Mouse (Mus musculus) ovary, postnatal 10 days (tissue): Measurements from ENCODE around the gene Khk.

ENCODE experiments used
- DNase-seq: peaks from one replicate; pipeline ENCODE4 v3.0.0; 2022; ENCODE audit warnings: low spot score

Gene Khk

DNA sequence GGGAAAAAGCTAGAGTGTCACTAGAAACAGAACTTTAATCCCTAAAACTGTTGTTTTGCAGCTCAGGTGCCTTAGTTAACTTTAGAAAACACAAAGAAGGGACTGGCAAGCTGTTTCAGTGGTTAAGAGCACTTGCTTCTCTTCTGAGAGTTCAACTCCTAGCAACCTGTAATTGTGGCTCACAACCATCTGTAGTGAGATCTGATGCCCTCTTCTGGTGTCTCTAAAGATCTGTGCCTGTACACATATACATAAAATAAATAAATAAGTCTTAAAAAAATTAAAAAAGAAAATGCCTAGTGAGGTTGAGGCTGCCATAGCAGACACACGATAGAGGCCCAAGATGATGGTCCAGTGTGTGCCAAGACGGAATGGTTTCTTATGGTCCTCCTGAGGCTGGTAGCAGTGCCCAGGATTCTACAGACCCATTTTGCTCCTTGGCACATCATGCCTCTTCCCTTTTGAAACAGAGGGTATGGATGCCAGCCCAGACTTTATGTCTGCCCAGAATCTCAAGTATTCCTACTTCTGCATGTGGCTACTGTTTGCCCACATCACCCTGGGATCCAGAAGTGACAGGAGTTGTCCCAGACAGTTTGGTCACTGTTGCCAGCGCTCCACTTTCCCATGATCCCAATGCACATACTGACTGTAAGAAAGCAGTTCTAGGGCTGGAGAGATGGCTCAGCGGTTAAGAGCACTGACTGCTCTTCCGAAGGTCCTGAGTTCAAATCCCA, 13.7 kb downstream of the Khk start:
- DNase-seq: no peak

DNA sequence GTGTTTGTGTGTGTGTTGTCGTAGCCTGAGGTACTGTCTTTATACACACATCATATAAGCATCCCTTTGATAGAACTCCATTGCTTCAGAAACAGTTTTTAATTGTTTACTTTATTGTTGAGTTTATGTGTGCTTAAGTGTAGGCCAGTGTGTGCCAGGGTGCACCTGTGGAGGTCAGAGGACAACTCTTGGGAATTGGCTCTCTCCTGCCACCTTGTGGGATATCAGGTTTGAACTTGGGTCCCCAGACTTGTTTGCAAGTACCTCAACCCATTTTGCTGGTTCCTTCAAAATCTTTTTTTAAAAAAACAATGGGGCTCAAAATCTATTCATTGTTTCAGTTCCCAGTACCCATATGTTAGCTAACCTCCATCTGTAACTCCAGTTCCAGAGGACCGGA, 21.8 kb downstream of the Khk start:
- DNase-seq: no peak

DNA sequence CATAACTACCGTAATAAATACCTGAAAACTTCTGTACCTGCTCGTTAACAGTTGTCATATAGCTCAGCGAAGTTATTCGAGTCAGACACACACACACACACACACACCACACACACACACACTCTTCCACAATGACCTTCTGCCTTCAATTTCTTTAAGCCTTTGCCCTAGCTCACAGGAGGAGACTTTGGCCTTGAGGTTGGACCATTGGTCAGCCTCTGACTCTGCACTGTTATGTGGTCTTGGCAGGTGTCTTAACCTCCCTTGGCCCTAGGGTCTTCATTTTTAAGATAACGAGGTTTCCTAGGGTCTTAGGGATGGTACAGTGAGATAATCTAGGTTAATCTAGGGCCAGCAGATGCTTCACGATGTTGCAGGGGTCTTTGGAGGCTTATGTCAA, 23.1 kb downstream of the Khk start:
- no peak for DNase-seq

DNA sequence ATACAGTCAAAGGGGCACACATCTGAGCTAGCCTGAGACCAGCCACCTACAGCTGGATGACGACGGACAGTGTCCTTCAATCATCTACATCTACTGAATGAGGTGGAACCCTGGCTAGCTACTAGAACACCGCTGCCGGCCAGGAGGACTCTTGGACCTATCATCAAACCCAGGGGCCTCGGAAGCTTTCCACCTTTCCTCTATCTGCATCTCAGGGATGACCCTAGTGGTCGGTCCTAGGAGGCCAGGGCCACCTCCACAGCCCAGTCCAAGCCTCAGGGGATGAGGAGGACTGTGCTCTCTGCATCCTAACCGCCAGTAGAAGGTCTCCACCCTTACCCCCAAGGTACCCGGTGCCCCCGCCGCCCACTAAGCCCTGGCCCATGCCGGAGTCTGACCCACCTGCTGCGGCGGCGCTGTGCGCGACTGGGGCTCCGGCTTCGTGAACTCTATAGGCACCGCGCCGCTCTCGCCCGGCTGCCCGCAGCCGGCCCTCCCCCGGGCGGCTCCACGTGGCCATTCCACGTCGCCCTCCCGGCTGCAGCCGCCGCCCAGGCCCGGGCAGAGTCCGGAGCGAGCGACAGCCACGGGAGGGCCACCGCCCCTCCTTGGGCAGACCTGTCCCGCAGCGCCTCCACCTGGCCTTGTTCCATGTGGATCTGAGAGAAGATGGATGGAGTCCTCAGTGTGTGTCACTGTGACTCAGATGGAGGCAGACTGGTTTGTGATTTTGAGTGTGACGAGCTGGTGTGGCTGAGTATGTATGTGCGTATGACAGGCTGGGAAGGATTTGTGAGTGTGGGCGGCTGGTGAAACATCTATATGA, 23.9 kb downstream of the Khk start, which contains the start of gene Cgref1:
Gene Cgref1 (minus strand): TSS at position 636 of the 826 bp plus-strand sequence.
- no peak for DNase-seq

DNA sequence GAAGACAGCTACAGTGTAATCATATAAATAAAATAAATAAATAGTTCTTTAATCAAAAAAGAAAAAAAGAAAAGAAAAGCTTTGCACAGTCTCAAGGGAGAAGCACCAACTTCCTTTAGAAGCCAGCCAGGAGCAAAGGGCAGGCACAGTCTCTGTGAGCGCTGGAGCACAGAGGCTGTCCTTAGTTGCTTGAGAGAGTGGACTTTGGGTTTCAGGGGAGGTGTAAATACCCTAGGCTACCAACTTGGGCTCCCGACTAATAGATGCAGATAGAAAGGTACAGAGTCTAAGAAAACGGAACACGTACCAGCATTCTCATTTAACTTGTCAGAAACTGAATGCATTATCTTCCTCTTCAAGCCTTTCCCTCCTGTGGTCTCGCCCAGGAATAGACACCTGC, 27.4 kb downstream of the Khk start:
- DNase-seq: no peak

DNA sequence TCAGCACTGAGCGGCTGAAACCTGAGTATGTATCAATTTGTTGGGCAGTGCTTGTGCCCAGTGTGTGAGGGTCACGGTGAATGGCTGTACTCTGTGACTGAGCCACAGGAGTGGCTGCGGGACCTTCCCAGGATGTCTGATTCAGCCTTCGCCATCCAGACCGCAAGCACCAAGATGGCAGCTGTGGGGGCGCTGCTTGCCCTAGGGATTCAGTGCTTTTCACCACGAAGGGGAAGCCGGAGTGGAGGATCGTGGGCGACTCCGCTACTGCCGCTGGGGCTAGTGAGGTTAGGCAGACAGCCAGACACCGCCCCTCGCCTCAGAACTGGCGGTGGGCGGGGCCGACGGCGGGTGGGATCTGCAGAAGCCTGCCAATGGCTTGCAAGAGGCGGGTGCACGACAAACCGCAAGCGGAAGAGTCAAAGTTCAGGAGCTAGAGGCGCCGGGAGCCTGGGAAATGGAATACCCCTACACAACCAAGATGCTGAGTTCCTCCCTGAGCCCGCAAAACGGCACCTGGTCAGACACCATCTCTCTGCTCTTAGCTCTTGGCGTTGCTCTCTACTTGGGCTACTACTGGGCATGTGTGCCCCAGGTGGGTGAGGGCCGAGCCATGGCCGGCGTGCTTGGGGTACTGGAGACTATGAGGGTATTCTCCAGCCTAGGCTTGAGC, 28.6 kb downstream of the Khk start:
- DNase-seq: peak; percentile 71

DNA sequence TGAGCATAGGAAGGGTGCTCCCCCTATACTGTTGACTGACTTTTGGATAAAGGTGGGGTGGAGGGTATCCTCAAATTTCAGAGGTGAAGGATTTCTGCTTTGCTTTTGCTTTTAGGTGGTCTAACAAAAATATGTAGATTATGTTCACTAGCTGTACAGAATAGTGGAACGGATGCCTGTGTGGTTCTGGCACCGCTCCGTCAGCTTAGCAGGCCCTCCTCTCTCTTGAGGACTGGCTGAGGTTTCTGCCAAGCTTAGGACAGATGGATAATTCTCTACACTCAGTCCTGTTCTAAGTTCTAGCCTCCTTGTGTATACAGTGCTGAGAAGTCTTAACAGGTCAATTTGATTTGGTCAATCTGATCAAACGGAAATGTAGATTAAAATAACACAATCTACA, 29.2 kb downstream of the Khk start:
- DNase-seq: no peak

DNA sequence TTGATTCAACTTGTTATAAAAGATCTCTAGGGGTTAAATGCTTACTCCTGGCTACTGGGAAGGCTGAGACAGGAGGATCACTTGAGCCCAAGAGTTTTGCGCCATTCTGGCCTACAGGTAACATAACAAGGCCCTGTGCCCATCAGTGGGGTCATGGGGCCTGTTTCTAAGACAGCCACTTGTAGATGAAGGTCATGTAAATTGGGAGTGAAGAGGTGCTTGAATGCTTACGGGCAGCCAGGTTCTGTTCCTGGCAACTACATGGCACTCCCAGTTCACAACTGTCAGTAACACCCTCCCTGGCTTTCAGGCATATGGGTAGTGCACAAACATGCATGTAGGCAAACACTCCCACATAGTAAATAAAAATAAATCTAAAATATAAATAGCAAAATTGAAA, 29.7 kb downstream of the Khk start:
- no peak for DNase-seq

DNA sequence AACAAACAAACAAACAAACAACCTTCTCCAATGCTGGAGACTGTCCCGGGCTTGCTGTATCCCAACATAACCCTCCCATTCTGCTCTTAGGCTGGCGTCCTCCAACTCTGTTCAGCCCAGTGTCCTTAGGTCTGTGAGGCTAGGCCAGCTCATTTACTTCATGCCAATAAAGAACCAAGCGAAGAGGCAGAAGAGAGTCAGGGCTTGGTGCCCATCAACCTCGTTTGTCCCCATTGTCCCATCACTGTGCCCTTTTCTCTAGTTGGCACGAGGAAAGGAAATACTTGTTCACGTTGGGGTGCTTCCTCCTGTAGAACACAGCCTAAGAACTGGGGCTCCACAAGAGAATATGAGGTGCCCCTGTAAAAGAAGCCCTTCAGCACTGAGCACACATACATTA, 30.5 kb downstream of the Khk start:
- no peak for DNase-seq

DNA sequence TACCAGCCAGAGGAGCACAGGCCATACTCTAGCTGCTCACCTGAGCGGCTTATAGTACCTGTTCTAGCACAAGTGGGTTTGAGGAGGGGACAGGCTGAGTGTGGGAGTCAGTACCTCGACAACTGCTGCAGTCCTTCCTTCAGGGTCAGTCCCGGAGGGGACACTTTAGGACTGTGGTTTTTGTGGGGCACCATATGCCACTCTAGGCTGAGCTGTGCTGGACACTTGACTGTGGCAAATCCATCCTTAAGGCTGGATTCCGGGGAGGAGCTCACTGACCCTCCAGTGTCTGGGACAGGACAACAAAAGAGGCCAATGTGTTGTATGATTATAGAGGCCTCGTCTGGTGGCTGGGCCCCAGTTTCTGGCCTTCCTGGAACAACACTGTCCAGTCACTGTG, 31.3 kb downstream of the Khk start:
- no peak for DNase-seq

DNA sequence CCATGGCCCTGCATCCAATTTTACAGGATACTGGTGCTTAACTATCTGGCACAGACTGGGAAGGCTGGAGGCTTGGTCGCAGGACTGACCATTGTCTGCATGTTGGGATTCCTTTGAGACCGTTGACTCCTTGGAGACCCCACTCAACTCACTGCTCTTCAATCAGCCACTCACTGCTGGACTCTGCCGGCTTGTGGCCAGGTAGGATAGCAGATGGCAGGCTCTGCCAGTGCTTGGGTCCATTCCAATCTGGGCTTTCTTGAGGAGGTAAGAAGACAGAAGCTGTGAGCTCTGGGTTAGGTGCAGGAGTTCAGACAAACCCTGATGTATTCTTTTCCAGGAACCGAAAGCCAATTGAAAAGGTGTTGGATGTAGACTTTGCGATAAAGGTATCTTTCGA, 32.8 kb downstream of the Khk start:
- DNase-seq: no peak

DNA sequence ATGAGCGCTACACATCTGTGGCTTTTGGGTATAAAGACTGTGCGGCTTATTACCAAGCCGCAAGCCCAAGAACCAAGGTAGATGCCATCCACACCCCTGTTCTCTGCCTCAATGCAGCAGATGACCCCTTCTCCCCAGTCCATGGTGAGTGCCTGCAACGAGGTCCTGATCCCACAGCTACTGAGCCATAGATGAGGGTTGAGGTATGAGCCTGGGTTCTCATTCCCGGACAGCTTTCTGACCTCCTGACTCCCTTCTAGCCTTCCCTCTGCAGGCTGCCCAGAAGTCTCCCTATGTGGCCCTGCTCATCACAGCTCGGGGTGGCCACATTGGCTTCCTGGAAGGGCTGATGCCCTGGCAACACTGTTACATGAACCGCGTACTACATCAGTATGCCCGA, 33.3 kb downstream of the Khk start:
- no peak for DNase-seq

DNA sequence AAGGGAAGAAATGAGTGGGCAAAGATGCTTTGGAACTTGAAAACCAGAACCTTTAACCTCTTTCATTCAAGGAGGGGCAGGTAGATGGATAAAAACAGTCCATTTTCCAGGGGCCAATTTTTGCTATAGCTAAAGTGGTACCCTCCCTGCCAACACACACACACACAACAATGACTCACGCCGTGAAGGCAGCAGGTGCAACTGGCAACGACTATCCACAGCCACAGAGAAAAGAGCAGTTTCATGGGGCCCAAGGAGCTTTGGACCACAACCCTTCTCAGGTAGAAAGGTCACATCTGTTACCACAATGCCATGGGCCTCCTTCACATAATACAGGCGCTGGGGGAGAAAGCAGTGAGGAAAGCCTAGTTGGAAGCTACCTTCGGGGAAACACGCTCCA, 34.5 kb downstream of the Khk start:
- DNase-seq: no peak

DNA sequence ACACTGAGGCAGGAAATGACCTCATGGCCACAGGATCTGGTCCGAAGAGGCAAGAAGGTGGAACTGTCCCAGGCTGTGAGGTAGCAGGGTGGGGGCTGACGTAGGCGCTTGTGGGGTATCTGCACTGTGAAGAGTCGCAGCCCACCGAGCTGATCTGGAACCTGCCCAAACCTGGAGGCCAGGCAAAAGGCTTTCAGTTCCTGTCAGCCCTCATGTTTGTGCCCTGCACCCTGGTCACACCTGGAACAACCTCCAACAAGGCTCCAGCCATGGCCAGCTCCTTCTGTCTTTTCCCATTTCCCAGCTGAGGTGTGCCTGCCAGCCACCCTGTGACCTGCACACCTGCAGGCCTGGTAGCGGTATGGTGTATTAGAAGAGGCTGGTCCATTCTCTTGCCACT, 36.7 kb downstream of the Khk start:
- DNase-seq: no peak

DNA sequence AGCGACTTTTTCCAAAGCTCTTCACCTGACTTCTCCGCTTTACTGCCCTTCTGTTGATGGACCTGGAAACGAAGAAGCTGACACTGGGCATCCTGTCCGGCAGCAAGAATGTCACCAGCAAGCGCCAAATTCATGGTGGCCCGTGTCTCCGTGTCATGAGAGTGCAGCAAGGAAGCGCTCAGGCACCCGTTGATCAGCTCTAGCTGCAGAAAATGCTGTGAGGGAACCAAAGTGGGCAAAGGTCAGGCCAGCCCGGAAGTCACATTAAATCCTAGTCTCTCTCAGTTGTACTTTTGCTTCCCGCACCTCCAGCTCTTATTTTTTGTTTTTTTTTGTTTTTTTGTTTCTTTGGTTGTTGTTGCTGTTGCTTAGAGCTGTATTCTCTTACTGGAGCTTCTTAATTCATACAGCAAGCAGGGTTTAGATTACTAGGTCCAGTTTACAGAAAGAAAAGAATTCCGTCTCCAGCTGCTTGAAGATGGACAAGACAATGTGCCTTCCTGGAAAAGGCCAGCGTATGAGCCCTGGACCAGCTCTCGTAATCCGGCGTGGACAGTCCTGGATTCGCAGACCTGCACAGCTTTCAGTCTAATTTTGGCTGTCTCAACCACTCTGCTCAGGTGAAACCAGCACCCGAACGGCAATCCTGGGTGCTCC, 38.1 kb downstream of the Khk start:
- DNase-seq: no peak

DNA sequence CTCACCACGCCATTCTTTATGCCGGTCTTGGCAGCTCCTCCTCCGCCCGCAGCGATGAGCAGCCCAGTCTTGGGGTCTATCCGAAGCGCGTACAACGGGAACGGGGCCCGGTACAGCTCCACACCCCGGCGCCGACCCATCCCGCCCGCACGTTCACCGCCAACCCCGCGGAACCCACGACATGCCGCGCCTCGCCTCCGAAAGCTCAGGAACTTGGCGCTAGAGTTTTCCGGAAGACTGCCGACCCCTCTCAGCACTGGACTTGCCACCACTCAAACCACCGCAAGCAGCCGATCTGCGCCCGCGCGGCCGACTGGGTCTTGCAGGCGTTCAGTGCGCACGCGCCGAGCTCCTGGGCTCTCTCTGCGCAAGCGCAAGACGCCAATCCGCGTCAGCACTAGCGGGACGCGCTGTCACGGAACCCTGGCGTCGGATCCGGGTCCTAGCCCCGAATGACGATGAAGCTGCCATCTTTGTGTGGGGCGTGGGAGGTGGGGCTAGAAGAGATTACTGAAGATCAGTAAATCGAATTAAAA, 38.8 kb downstream of the Khk start, which contains the start of gene Preb:
Gene Preb (minus strand): TSS at position 396 of the 536 bp plus-strand sequence.
- peak; percentile 99 for DNase-seq

DNA sequence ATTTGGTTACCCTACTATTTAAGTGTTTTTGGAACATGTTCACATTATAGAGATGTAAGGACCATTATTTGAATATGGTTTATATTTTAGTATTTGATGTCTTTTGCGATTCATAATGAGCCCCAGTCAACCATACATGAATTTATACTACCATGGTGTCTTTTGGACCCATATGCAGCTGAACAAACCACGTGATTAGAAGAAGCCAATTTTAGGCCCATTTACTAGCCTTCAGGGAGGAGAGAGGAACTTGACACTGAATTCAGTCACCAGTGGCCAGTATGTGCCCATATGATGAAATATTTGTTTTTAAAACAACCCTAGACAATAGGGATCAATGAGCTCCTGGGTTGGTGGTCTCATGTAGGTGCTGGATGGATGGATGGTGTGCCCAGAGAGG, 39.6 kb downstream of the Khk start:
- DNase-seq: no peak

DNA sequence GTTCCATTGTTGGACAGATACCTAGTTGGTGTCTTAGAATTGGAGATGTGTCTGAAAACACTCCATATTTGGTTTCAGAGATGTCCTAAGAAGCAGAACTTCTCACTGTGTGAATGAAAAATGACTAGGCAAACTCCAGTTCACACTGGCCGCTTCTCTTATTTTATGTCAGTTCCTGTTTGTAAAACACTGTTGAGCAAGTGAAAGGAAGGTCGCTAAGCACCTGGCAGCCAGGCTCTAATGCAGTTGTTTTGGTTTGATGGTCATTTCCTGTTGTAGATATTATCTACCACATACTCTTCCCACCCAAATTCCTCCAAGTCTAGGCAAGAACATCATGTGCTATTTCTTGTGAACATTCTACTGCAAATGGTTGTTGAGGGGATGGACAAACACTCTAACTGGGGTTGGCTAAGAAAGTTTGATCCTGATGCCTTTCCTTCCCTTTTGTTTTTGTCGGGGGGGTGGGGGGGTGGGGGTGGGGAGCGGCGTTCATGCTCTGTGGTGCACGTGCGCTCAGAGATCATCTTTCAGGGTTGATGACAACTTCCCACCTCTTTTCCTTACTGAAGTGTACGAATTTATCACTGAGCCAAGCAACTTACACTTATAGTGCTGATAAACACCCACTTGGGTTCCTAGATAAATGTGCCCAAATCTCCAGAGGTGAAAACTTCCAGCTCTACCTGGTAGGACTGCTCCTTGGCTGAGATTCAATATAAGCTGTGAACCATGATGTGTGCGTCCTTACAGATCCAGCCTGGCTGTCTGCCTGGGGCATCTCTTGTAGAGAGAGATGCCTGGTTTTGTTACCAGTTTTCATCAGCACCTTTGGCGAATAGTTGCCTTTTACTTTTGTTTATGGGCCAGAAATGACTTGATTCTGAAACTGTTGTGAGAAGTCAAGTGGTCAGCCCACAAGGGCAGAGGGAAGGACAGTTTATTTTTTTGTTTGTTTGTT, 40.6 kb downstream of the Khk start:
- no peak for DNase-seq

DNA sequence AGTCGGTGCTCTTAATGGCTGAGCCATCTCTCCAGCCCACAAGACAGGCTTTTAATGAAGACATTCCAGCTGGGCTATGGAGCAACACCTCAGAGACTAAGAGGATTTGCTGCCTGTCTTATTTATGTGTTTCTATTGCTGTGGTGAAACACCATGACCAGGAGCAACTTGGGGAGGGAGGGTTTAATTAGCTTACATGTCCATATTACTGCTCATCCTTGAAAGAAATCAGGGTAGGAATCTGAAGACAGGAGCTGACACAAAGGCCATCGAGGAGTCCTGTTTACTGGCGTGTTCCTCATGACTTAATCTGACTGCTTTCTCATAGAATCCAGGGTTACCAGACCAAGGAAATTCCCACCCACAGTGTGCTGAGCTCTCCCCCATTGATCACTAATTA, 42.7 kb downstream of the Khk start:
- DNase-seq: no peak

DNA sequence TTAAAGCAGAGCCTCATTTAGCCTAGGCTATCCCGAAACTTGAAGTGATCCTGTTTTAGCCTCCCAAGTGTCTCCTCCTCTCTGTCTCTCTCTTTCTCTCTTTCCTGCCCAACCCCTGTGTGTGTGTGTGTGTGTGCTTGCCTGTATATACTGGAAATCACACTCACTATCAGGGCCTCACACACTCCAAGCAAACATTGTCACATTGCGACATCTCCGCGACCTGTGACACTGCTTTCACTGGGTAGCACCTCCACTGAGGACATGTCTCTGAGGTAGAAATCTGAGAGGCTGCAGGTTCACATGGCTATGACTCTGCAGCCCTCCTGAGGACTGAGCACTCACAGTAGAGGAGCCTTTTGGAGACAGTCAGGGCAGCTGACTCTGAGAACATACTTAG, 45.0 kb downstream of the Khk start:
- no peak for DNase-seq

DNA sequence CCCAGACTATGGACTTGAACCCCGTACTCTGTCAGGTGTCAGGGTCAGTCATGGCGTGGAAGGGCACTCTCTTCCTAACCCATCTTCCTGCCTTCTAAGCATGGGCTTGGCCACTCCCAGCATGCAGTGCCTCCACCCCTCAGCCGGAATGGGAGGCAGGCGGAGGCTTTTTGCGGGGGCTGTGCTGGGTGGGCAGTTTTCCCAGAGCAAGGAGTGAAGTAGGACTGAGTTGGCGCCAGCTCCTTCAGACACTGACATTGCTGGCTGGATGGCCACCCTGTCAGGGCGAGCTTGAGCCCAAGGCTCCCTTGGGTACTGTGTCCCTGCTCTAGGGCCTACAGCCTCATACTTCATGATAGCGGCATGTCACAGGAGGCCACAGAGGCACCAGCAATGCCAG, 47.2 kb downstream of the Khk start, which contains the start of gene Tcf23:
Gene Tcf23 (plus strand): TSS at position 247 of the 400 bp plus-strand sequence.
- peak; percentile 60 for DNase-seq
